Mouse (Mus musculus) urinary bladder, postnatal 36 days (tissue): ENCODE results near the gene Pgrmc2.

Source experiments
- DNase-seq, 2 experiments: peaks; one replicate each; pipeline ENCODE4 v3.0.0; 2022; ENCODE audit warnings: low spot score in 2 of 2, mixed read lengths in 1 of 2

Gene Pgrmc2

DNA sequence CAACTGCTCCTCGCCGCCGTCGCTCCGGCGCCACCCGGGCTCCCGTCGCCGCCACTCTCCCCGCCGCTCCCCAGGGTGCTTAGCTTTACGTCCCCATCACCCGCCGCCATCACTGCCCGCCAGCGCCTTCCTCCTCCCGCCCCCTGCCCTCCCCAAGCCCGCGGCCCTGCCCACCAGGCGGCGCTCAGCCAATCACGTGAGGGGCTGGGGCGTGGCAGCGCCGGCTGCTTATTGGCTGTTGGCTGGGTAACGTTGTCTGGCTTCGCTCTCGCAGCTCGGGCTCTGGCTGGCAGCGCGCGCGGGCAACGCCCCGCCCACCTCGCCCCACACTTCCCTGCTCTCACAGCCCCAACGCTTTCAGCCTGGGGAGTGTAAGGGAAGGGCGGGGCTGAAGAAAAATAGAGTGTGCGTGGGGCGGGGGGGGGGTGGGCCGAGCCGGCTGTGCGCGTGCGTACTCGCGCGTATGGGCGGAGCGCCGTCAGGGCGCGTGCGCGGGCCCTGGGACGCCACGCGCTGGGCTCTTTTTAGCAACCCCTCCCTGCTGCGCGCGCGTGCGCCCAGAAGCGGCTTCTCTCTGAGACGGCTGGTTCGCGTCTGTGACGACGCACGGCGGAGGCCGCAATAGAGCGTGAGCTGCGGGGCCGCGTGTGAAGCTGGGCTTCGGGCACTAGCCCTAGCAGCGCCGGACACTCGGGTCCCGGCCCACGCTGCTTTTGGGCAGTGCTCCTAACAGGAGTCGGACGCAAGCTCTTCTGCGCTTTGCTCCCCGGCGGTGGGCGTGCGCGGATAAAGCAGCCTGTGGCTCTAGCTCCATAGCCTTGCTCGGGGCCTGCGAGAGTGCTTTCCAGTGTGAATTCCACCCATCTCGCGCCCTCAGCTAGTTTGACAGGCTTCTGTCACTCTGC is at the start of gene Pgrmc2:
TSS of gene Pgrmc2 (minus strand) at position 162 of the 905 bp plus-strand sequence.
- DNase-seq = peak; percentile 96 to 98

DNA sequence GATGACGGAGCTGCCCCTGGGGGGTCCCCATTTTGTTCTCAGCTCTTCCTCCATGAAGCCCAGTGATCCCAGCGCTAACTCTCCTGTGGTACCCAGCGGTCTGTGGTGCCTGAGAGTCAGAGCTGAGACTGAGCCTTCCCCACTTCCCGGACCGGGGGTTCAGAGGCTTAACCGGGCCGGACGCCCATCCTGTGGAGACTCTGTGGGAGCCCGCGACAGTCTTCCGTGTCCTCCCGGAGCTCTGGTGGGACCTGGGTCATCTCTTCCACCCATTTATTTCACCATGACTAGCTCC is 41.1 kb upstream of the Pgrmc2 start:
- no peak for DNase-seq

DNA sequence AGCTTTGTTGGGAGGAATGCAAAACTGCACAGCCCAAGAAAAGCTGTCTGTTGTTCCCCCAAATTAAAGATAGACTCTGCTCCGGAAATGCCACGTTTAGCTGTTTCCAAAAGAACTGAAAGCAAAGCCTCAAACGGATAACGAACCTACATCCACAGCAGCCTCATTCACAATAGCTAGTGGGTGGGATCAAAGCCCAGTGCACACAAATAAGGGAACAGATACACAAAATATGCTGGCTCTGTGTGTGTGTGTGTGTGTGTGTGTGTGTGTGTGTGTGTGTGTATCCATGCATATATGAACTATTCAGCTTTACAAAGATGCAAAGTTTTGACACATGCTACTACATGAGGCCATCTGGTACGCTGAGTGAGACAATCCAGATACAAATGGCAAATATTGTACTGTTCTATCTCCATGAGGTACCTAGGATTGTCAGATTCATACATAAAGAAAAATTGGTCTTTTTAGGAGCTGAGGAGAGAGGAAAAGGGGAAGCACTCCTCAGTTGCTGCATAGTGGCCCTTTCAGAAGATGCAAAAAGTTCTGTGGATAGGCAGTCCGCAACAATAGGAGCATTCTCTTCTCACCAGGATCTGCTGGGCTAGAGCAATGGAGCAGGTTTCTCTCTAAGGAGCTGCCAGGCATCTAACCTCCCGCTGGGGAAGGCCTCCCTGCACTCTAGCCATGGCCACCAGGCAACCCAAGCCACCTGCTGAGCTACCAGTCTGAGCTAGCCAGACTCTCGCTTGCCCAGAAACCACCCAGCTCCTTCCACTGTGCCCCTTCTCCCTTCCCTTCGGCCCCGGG is 40.5 kb upstream of the Pgrmc2 start:
- DNase-seq = no peak

DNA sequence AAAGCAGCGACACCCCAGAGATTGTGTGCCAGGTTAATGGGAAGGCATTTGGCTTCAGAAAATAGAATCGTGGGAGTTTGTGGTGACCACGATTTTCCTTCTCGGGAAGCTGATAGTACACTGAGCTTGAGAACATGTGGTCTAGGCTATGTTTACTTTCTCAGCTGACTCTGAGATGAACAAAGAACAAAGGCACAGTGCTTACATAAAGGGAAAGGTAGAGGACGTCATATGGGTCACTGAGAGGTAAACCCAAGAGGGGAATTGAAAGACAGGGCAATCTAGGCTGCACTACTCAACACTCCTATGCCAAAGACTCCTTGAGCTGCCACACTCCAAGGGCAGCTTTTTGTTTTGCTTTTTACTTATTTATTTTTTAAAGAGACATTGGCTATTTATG is 35.3 kb upstream of the Pgrmc2 start:
- DNase-seq = no peak

DNA sequence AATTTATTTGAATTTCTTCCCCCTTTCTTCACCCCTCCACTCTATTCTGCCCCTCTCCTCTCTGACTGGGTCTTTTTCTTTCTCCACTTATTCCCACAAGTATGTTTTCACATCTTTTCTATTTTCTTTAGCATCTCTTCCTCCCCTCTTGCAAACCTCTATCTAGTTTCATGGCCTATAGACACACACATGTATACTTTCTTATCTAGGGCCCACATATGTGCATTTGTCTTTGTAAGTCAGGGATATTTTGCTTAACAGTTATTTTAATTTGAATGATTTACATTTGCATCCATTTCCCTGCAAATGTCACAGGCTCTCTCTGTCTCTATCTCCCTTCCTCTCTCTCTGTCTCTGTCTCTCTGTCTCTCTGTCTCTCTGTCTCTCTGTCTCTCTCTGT is 34.6 kb upstream of the Pgrmc2 start:
- no peak for DNase-seq

DNA sequence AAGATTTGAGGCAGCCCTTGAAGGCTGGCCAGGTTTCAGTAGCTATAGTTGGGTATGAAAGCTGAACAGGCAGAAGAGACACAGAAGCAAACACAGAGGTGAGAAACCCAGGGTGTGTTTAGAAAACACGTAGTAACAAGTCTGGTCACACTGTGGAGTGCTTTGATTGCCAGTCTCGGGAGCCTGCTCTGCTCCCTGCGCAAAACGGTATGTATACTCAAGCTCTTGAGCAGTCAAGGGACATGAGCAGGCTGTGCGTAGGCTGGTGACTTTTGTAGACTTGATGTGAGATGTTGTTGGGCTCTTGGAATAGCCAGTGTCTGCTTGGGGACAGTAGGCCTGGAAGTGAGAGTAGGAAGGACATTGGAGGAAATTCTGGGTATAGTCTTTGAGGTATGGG is 30.3 kb upstream of the Pgrmc2 start:
- no peak for DNase-seq

DNA sequence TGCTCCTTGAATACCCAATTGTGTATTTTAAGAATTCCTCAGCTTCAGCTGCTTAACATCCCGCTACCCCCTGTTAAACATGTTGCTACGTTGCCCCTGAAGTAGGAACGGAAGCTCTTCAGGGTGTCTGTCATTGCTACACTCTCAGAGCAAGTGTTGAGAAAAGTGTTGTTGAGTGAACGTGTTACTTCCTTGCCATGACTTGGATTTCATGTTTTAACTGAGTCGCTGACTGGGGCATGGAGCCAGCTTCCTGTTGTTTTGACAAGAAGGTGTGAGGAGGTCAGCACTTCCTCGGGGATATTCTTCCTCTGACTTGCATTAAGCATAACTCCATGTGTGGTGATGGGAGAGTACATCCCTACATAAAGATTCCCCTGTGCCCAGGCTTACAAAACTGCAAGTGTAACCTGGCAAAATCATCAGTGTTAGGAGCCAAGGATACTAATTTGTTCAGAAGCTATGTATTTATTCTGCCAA is 25.5 kb upstream of the Pgrmc2 start:
- no peak for DNase-seq

DNA sequence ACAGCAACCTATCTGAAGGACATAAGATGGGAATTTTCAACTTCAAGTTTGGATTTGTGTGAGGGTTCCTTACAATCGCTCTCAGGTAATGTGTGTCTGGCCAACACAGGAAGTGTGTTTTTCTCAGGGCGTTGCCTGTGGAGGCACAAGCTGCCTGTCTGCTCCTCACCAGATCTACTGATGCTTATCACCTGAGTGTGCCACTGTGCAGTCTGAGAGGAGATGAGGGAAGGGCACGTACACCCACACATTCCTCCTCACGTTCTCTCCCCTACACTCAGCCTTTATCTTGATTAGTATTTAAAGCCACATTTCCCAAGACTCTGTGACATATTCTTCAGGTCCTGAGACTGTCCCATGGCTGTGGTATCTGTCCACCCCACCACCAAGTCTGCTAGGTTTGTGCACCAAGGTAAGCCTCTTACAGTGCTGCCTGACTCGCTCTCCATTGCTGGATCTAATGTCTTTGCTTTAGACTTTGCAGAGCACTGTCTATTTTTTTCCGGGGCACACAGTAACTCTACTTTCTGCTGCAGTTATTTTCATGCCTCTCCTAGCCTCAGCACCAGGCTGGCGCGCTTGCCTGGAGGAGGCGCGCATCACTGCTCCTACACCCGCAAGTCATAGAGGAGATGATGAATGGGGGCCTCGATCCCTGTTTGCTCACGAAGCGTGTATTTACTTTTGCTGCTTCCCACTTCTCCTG is 24.9 kb upstream of the Pgrmc2 start:
- no peak for DNase-seq

DNA sequence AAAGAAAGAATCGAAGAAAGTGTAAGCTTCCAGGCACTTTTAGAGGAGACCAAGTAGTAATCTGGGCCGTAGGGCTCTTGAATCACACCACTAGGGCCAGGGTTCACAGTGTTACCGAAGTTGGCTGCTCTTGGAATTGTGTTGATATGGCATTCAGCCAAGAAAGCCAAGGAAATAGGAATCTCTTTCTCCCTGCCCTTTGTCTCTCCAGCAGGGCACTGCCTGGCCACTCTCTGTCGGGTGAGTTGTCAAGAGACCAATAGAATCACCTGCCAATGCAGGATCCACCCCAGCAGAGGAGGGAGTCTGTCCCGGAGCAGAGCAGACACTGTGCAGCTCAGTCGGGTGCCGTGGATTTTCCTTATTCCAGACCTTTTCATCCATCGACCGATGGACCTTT is 19.1 kb upstream of the Pgrmc2 start:
- DNase-seq = no peak

DNA sequence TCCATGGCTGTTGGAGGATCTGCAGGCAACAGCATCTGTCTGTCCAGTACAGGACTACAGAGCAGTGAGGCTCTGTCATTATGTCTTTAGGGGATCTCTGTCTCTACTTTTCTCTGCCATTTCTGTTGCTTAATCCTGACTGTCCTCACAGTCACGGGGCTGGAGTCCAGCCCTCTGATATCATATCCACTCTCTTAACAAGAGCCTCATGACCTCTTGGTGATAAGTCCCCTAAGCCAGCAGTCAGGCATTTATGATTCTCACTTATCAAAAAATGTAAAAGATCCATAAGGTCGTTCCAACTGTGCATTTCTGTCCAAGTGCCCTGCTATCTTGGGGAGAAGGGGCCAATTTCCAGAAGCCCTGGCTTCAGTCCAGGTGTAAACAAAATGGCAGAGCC is 17.3 kb upstream of the Pgrmc2 start:
- no peak for DNase-seq

DNA sequence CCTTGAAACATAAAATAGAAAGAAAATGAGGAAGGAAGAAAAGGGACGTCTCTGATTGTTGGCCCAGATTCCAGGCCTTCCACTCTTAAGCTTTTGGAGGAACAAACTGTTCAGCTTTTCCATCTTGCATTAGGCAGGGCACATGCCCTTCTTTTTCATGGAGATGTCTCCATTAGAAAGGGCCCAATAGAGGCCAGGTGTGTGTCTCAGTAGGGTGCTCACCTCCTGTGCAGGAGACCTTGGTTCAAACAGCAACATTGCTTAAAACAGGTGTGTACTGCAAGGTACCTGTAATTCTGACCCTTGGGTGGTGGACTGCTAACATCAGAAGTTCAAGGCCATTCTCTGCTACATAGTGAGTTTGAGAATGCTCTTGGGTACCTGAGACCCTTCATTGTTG is 16.8 kb upstream of the Pgrmc2 start:
- no peak for DNase-seq

DNA sequence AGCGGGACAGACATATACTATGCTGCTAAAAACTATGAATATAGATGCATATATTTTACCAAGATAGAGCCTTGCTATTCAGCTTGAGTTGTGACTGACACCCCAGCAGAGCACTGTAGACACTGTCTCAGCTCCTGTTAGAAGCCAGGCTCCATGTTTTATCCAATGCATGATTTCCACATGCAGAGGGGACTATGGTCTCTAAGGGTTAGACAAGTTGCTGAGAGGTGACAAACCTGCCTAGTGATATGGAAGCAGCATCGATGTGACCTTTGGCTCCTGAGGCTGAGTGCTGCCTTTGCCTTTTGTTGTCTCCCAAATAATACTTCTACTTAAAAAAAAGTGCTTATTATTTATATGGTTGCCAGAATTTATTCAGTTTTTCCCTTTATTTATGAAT is 10.4 kb upstream of the Pgrmc2 start:
- DNase-seq = no peak

DNA sequence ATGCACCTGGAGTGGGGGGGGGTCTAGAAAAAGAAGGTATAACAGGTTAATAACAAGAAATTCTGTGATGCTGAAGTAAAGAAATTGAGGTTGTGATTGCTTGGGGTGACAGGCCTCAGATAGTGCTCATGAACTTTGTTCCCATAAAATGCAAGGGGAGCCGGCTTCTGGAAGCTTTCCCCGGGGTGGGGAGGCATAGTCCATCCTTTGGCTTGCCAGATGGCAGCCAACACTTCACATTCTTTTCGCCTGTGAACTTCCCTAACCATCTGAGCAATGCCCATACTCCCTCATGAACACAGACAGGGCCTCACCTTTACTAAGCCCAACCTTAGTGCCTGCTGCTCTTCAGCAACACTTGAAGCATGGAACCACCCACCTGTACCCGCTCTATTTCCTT is 9.5 kb upstream of the Pgrmc2 start:
- DNase-seq = no peak

DNA sequence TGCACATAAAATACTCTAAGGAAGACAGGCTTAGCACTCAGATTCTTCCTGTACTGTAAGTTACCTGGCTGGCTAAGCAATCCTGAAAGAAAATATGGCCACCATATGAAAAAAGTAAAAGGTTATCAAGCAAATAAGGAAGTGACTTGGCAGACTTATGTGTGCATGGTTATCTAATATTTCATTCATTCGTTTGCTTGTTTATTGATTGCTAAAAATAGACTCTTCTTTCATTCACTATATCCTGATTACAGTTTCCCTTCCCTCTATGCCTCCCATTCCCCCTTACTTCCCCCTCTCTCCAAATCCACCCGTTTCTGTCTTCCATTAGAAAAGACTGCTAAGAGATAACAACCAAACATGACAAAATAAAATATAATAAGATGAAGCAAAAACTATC is 8.0 kb upstream of the Pgrmc2 start:
- DNase-seq = no peak

DNA sequence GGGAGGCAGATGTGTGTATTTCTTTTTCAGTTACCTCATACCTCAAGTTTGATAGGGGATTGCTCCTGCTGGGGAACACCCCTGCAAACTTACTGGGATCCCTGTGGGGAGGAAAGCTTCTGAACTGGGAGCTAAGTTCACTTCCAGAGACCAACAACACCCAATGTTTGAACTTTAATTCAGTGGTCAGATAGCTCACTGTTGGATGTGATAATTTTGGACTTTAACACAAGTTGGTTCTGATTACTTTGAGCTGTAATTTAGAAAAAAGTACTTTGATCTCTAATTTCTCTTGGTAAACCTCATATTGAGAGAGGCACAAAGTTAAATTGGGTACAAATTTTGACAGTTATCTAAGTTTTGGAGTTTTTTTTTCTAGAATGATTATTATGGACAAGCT is 4.2 kb upstream of the Pgrmc2 start:
- no peak for DNase-seq

DNA sequence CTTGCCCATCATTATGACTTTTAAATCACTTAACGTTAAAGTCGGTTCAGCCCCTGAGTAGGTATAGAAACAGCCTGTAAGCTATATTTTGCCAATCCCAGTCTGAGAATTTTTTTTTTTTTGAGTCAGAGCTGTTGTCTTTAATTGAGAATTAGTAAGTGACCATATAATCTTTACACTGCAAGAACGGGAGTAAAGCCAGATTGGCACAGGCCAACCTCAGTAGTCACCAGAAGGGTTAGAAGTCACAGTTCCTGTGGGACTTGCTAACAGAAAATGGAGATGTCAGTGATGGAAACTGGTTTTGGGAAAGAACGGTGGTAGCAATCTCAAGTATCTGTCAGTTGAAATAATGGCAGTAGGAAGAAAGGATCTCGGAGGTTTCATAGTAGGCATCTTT is 1.6 kb upstream of the Pgrmc2 start:
- no peak for DNase-seq

DNA sequence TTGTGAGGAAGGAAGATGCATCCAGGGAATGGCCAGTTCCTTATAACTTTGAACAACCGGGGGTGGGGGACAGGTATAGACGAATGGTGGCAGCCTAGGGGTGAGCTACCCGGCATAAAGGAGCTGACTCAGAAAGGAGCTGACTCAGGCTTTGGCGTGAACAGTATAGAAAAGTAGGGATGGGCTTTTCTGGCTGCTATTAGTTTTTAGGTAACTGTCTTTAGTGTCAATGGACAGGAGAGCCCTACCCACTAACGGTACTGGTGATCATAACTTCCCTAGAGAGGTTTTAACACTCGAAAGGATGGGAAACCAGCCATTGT is 905 bp upstream of the Pgrmc2 start:
- no peak for DNase-seq

DNA sequence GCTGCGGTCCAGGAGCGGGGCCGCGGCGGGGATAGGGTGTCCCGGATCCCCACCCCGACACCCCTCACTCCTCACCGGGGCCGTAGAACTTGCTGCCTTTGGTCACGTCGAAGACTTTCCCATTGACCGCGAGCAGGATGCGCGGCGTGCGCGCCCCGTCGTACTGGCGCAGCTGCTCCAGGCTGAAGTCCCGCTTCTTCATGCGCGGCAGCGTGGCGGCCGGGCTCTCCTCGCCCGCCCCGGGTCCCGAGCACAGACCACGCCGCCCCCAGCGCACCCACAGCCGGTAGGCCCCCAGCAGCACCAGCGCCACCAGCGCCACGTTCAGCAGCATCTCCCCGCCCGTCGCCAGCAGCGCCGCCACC is 344 bp downstream of the Pgrmc2 start:
- DNase-seq = no peak

DNA sequence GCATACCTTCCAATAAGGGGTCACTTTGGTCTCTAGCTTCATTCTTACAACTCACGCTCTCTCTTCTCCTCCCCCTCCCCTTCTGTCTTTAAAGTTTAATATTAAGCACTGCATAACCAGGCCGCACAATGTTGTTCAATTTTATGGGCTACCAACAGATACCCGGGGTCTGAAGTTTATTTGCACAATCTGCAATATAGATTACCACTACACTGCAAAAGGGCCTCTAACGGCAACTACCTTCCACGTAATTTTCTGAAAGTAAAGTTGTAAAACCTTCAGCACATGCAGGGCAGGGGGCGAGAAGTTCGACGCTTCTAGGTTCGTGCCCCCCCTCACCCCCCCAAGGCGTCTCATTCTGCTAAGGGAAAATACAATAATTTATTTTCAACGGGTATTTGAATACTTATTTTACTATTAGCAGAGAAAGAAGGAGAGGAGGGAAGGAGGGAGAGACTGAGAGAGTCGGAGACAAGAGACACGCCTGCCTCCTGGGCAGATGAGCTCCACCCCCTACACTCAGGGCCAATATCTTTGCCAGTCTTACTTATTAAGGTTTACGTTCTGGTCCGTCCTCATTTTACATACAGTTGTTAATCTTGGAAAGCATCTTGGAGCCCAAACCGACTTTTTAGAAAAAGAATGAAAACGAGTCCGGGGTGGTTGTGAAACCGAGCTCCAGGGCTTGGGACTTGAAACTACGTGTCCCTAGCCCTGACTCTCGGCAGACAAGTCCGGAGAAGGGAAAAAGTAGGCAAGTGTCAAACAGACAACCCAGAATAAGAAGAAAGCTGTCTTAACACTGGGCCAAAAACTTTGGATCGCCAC is 1.2 kb downstream of the Pgrmc2 start:
- DNase-seq = peak; percentile 7 to 14

DNA sequence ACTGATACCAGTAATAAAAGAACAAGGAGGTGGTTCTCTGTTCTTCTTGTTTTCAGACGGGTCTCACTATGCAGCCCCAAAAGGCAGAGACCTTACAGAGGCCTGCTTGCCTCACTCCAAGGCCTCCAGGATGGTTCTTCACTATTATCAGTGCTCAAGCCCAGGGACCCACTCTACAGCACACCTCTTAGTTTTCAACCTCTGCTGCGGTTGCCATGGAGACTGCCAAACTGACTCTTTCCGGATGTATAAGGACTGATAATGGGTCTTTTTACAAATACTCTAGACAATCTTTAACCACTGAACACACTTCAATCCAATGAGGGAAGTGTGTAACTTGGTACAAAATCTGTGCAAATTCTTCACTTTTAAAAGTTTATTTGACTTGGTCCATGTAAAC is 2.1 kb downstream of the Pgrmc2 start:
- no peak for DNase-seq

DNA sequence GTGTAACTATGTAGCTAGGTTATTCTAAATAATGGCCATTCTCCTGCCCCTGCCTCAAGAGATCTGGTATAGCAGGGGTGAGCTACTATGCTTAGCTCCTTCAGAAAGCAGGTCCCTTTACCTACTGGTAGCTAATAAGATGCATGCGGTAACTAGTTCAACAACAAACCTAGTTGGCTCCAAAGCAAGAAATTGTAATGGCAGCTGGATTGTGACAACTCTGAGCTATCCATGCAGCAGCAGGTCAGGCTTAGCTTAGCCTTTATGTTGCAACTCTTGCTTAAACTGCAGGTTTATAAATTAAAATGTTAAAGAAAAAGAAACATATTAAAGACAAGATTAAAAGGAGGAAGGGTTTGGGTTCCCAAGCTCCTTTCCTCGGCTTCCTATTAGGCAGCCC is 4.2 kb downstream of the Pgrmc2 start:
- DNase-seq = no peak

DNA sequence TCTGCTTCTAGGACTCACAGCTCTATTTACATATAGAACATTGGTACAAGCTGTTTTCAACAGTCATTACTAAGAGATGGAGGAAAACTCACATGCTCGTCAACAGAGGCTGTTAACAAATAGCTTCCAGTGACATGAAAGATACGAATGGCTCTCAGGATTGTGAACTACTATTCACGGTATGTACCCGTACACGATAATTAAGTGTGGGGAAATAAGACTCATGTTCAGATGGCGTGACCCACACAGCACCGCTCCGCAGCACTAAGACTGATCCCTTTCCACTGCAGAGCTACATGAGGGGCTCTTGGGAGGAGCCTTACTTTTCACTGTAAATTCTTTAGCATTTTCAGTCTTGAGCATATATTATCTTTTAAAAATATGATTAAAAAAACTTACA is 7.5 kb downstream of the Pgrmc2 start:
- no peak for DNase-seq
